Mouse (Mus musculus) bone marrow, adult 2 months (tissue): ENCODE results near the gene Dnajc15.

Experiments
- CTCF ChIP-seq: fragments of 200-500 bp; IDR thresholded peaks from 2 replicates; pipeline ENCODE4 v1.5.1; 2011; ENCODE audit warnings: low read length, control low read depth; ENCODE audit not compliant: control insufficient read depth, insufficient read depth
- POLR2A ChIP-seq: fragments of 200-500 bp; IDR thresholded peaks from 2 replicates; pipeline ENCODE4 v1.6.1; 2011; ENCODE audit warnings: low read depth, mild to moderate bottlenecking, control low read depth, low read length, borderline replicate concordance; ENCODE audit not compliant: control insufficient read depth

DNA sequence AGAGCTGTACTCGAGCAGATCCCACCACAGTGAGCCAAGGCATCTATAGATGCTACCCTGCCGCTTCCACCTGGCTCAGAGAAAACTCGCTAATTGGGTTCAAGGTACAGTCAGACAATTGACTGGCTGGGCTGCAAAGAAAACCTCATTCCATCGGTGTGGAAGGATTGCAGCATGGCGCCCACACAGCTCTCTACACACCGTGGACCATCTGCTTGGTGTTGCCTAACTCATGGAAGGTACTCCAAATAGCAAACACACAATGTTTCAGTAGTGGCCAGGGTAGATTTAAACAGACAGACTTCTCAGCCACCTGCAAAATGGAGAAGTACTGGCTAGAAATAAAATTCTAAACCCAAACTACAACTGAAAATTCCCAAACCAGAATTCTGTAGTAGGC is 57.4 kb downstream of the Dnajc15 start:
- TF ChIP-seq CTCF = no peak
- no peak for TF ChIP-seq POLR2A
